Mouse (Mus musculus) stomach, embryonic 15.5 days (tissue): ENCODE measurements around the gene Gpr176. TPM values are rescaled to one million over a fixed set of nuclear protein-coding genes. Genes with fewer than 3 reads are reported as not detected.

Experiments
- ATAC-seq: fragments of 200-750 bp; cut with Nextera tagmentation; 2 replicates; pipeline ENCODE4 v1.8.0; 2017; ENCODE audit warnings: low read depth, moderate number of reproducible peaks, moderate TSS enrichment; ENCODE audit not compliant: insufficient read depth, low FRiP score
- H3K27ac ChIP-seq: fragments of 300-500 bp; sonication (generic); 2 replicates; pipeline ENCODE4 v1.5.1; 2015; ENCODE audit warnings: mild to moderate bottlenecking, inconsistent platforms
- H3K27me3 ChIP-seq: fragments of 300-500 bp; sonication (generic); replicated peaks from 2 replicates; pipeline ENCODE4 v1.6.1; 2015; ENCODE audit warnings: inconsistent platforms
- H3K36me3 ChIP-seq: fragments of 300-500 bp; sonication (generic); 2 replicates; pipeline ENCODE4 v1.6.1; 2015; ENCODE audit warnings: inconsistent platforms
- H3K4me1 ChIP-seq: fragments of 300-500 bp; sonication (generic); 2 replicates; pipeline ENCODE4 v1.6.1; 2015; ENCODE audit warnings: inconsistent platforms
- H3K4me2 ChIP-seq: fragments of 300-500 bp; sonication (generic); 2 replicates; pipeline ENCODE4 v1.6.1; 2015; ENCODE audit warnings: mild to moderate bottlenecking, inconsistent platforms
- H3K4me3 ChIP-seq: fragments of 300-500 bp; sonication (generic); replicated peaks from 2 replicates; pipeline ENCODE4 v1.5.1; 2015; ENCODE audit warnings: inconsistent platforms
- H3K9ac ChIP-seq: fragments of 300-500 bp; sonication (generic); 2 replicates; pipeline ENCODE4 v1.6.1; 2015; ENCODE audit warnings: inconsistent platforms
- H3K9me3 ChIP-seq: fragments of 300-500 bp; sonication (generic); 2 replicates; pipeline ENCODE4 v1.6.1; 2016; ENCODE audit warnings: inconsistent platforms
- WGBS: fragments of 180-500 bp; shearing (Covaris S2); methylation state at CpG from one replicate; pipeline ENCODE4 v1.1.7; 2015; 5-methylcytosine and 5-hydroxymethylcytosine counted together
- polyA plus RNA-seq: library from polyadenylated mRNA; unstranded; fragments of >200 nt; fragmentation: Nextera tagmentation; extraction: Ambion mirVana; gene quantifications from 2 replicates; pipeline ENCODE4 v1.2.1, GENCODE M21; 2015

Gpr176 gene
- polyA plus RNA-seq, 1 experiment from 2014 or later, result 0.58 TPM

GRCm38 (mm10) chr2:118355138-118355719 lies 18.0 kb downstream of the Gpr176 start:
- H3K9me3 ChIP-seq, result no peaks in the 10 kb centered on the region
- H3K27me3 ChIP-seq, result no peaks in the 10 kb centered on the region
- H3K27ac ChIP-seq, result no peak overlapping the region
- H3K36me3 ChIP-seq, result no peaks in the 10 kb centered on the region
- no peak overlapping the region for H3K4me3 ChIP-seq
- WGBS, result 78% methylated on average over 6 of the region's 6 CpGs
- H3K4me2 ChIP-seq, result no peak overlapping the region
- H3K4me1 ChIP-seq, result no peaks in the 10 kb centered on the region
- no peak for ATAC-seq
- H3K9ac ChIP-seq, result no peak overlapping the region

GRCm38 (mm10) chr2:118353916-118354403 lies 19.3 kb downstream of the Gpr176 start:
- H3K4me2 ChIP-seq, result no peak overlapping the region
- H3K9me3 ChIP-seq, result no peaks in the 10 kb centered on the region
- H3K4me3 ChIP-seq, result no peak overlapping the region
- 66% methylated on average over 4 of the region's 4 CpGs for WGBS
- H3K9ac ChIP-seq, result no peak overlapping the region
- H3K27me3 ChIP-seq, result no peaks in the 10 kb centered on the region
- no peak for ATAC-seq
- H3K27ac ChIP-seq, result no peak overlapping the region
- H3K4me1 ChIP-seq, result no peaks in the 10 kb centered on the region
- H3K36me3 ChIP-seq, result no peaks in the 10 kb centered on the region

- Histone ChIP-seq H3K27me3 (no peaks in the 10 kb centered on the region), H3K4me2 (no peak overlapping the region), H3K9ac (no peak overlapping the region), H3K36me3 (no peaks in the 10 kb centered on the region), H3K4me3 (no peak overlapping the region), H3K9me3 (no peaks in the 10 kb centered on the region), H3K4me1 (no peaks in the 10 kb centered on the region), H3K27ac (no peak overlapping the region)
- ATAC-seq, result no peak
- 33% methylated on average over 4 of the region's 4 CpGs for WGBS
Measured at GRCm38 (mm10) chr2:118353498-118353897, 19.7 kb downstream of the Gpr176 start.

- no peaks in the 10 kb centered on the region for H3K27me3 ChIP-seq
- WGBS, result 50% methylated on average over 1 of the region's 1 CpGs
- H3K36me3 ChIP-seq, result no peaks in the 10 kb centered on the region
- no peak overlapping the region for H3K4me2 ChIP-seq
- ATAC-seq, result no peak
- H3K4me3 ChIP-seq, result no peak overlapping the region
- no peak overlapping the region for H3K27ac ChIP-seq
- H3K9ac ChIP-seq, result no peak overlapping the region
- no peaks in the 10 kb centered on the region for H3K4me1 ChIP-seq
- H3K9me3 ChIP-seq, result no peaks in the 10 kb centered on the region
Measured at GRCm38 (mm10) chr2:118345535-118345934, 27.7 kb downstream of the Gpr176 start.

DNA sequence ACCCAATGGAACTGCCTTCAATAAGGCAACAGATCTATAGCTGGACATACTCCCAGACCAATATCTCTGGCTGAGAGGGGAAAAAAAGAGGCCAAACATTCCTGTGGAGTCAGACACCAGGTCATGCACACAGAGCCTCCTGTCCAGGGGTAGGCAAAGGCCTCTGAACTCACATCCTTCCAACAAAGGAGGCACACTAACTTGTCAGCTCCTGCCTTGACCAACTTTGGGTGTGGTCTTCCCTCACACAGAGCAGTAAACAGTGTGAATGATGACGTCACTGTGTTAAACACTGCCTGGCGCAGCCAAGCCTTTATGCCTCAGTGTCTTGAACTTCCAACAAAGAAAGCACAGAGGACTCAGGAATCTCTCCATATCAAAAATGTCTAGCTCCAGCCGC lies 29.3 kb downstream of the Gpr176 start:
- Histone ChIP-seq H3K27ac (no peak overlapping the region), H3K9ac (no peak overlapping the region), H3K4me1 (no peaks in the 10 kb centered on the region), H3K27me3 (no peaks in the 10 kb centered on the region), H3K4me3 (no peak overlapping the region), H3K9me3 (no peaks in the 10 kb centered on the region), H3K4me2 (no peak overlapping the region), H3K36me3 (no peaks in the 10 kb centered on the region)
- peak; percentile 22; the same call in 1 of the 2 replicates for ATAC-seq
- whole genome bisulfite sequencing, result 50% methylated on average over 3 of the region's 3 CpGs

GRCm38 (mm10) chr2:118341295-118341694 lies 31.9 kb downstream of the Gpr176 start:
- Histone ChIP-seq H3K9me3 (no peaks in the 10 kb centered on the region), H3K4me3 (no peak overlapping the region), H3K9ac (no peak overlapping the region), H3K27ac (no peak overlapping the region), H3K4me1 (no peaks in the 10 kb centered on the region), H3K4me2 (no peak overlapping the region), H3K36me3 (no peaks in the 10 kb centered on the region), H3K27me3 (no peaks in the 10 kb centered on the region)
- ATAC-seq, result no peak
- WGBS, result 79% methylated on average over 7 of the region's 7 CpGs

- no peaks in the 10 kb centered on the region for H3K9me3 ChIP-seq
- no peaks in the 10 kb centered on the region for H3K36me3 ChIP-seq
- no peak overlapping the region for H3K4me2 ChIP-seq
- no peaks in the 10 kb centered on the region for H3K4me1 ChIP-seq
- ATAC-seq, result no peak
- no peak overlapping the region for H3K9ac ChIP-seq
- H3K27me3 ChIP-seq, result no peaks in the 10 kb centered on the region
- no peak overlapping the region for H3K27ac ChIP-seq
- 25% methylated on average over 2 of the region's 2 CpGs for WGBS
- no peak overlapping the region for H3K4me3 ChIP-seq
Measured at GRCm38 (mm10) chr2:118336084-118336483, 37.1 kb downstream of the Gpr176 start.

DNA sequence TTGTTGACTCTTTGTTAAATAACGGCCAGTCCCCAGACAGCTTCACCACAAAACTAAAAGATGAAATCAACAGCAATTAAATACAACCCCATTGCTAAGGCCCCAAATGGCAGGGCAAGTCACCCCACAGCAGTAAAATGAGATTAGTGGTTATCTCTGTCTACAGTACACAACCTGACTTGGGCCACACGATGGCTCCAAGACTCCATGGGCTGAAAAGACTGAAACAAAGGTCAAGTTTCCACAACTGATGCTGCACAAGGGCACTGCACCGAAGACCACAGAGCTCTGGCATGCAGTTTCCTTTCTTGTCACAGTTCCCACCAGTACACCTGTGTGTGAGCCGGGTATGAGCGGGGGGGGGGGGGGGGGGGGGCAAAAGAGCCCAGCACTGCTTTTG lies 50.6 kb downstream of the Gpr176 start:
- Histone ChIP-seq H3K4me2 (no peak overlapping the region), H3K27me3 (no peaks in the 10 kb centered on the region), H3K9ac (no peak overlapping the region), H3K4me1 (no peaks in the 10 kb centered on the region), H3K27ac (no peak overlapping the region), H3K36me3 (no peaks in the 10 kb centered on the region), H3K4me3 (no peak overlapping the region), H3K9me3 (no peaks in the 10 kb centered on the region)
- WGBS, result 45% methylated on average over 4 of the region's 5 CpGs
- ATAC-seq, result no peak

DNA sequence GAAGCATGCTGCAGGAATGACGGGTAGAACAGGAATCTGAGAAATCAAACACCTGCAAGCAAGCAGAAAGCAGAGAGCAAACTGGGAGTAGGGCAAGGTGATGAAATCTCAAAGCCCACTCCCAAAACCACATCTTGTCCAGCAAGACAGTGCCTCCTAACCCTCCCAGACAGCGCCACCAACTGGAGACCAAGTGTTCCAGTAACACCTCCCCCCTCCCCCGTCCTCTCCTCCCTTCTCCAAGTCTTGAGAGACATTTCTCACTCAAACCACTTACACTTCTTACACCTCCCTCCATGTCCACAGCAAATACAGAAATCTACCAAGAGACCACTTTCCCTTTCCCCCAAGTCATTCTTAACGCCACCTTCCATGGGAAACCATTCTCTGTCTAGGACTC lies 51.4 kb downstream of the Gpr176 start:
- ATAC-seq, result no peak
- no peaks in the 10 kb centered on the region for H3K4me1 ChIP-seq
- H3K9ac ChIP-seq, result no peak overlapping the region
- H3K36me3 ChIP-seq, result no peaks in the 10 kb centered on the region
- H3K4me2 ChIP-seq, result no peak overlapping the region
- no peaks in the 10 kb centered on the region for H3K27me3 ChIP-seq
- H3K9me3 ChIP-seq, result no peaks in the 10 kb centered on the region
- no peak overlapping the region for H3K27ac ChIP-seq
- WGBS, result 70% methylated on average over 4 of the region's 4 CpGs
- H3K4me3 ChIP-seq, result no peak overlapping the region

- no peak overlapping the region for H3K27ac ChIP-seq
- no peaks in the 10 kb centered on the region for H3K4me1 ChIP-seq
- 94% methylated on average over 4 of the region's 4 CpGs for WGBS
- H3K36me3 ChIP-seq, result no peaks in the 10 kb centered on the region
- H3K27me3 ChIP-seq, result no peaks in the 10 kb centered on the region
- H3K4me3 ChIP-seq, result no peak overlapping the region
- ATAC-seq, result no peak
- no peak overlapping the region for H3K9ac ChIP-seq
- no peak overlapping the region for H3K4me2 ChIP-seq
- H3K9me3 ChIP-seq, result no peaks in the 10 kb centered on the region
Measured at GRCm38 (mm10) chr2:118321094-118321493, 52.1 kb downstream of the Gpr176 start.

- Histone ChIP-seq H3K27me3 (no peaks in the 10 kb centered on the region), H3K9ac (no peak overlapping the region), H3K9me3 (no peaks in the 10 kb centered on the region), H3K27ac (no peak overlapping the region), H3K4me3 (no peak overlapping the region), H3K36me3 (no peaks in the 10 kb centered on the region), H3K4me2 (no peak overlapping the region), H3K4me1 (no peaks in the 10 kb centered on the region)
- WGBS, result 59% methylated on average over 4 of the region's 4 CpGs
- no peak for ATAC-seq
Measured at GRCm38 (mm10) chr2:118320519-118320918, 52.7 kb downstream of the Gpr176 start.

GRCm38 (mm10) chr2:118319176-118319575 lies 54.0 kb downstream of the Gpr176 start:
- no peaks in the 10 kb centered on the region for H3K27me3 ChIP-seq
- H3K4me2 ChIP-seq, result no peak overlapping the region
- H3K27ac ChIP-seq, result no peak overlapping the region
- no peaks in the 10 kb centered on the region for H3K36me3 ChIP-seq
- H3K9me3 ChIP-seq, result no peaks in the 10 kb centered on the region
- H3K4me1 ChIP-seq, result no peaks in the 10 kb centered on the region
- H3K4me3 ChIP-seq, result no peak overlapping the region
- 46% methylated on average over 5 of the region's 5 CpGs for WGBS
- ATAC-seq, result no peak
- no peak overlapping the region for H3K9ac ChIP-seq

DNA sequence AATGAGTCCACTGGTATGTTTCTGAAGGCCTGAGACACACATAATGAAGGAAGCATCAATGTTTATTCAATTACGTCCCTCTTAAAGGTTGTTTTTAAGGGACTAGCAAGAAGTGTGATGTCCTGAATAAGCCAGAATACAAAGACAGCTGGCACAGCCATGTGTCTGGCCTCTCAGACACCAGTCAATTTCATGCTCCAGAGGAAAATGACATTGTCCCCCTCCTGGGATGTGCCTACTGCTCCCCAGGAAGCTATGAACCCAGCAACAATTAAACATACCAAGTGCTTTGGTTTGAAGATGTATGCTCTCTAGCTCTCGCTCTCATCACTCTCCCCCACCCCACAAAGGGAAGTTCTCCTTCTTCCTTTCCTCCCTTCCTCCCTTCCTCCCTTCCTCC lies 56.3 kb downstream of the Gpr176 start:
- Histone ChIP-seq H3K4me3 (no peak overlapping the region), H3K4me2 (no peak overlapping the region), H3K27ac (no peak overlapping the region), H3K27me3 (no peaks in the 10 kb centered on the region), H3K4me1 (no peaks in the 10 kb centered on the region), H3K36me3 (no peaks in the 10 kb centered on the region), H3K9ac (no peak overlapping the region), H3K9me3 (no peaks in the 10 kb centered on the region)
- 68% methylated on average over 2 of the region's 2 CpGs for WGBS
- ATAC-seq, result no peak
